8 mouse cellular contexts compared by ENCODE assay signal in genomic region chr8:69625095-69625789, GRCm38 (mm10). TPM values are rescaled to one million over a fixed set of nuclear protein-coding genes. Genes with fewer than 3 reads are reported as not detected.
A peak's percentile ranks its signal among the peaks of the same experiment; 100 is the strongest.
DNase-seq lines count a peak whose midpoint lies in the region; ATAC-seq lines count a peak whose summit lies in the region.

TSS of gene Zfp868 (minus strand) at chr8:69625548.

- H3K9me3 ChIP-seq in heart, embryonic 10.5 days = no peaks in the 10 kb centered on the region
- H3K9me3 ChIP-seq in kidney, embryonic 15.5 days (replicated peaks) = no peaks in the 10 kb centered on the region; the same call in 1 of the 2 replicates

- peak within 1 kb of the TSS; percentile 84 for H3K4me3 ChIP-seq in heart, embryonic 10.5 days
- peak within 1 kb of the TSS; percentile 86 for H3K4me3 ChIP-seq in kidney, embryonic 15.5 days (replicated peaks)

- peaks cover 13% of the 10 kb centered on the region; the same call in 1 of the 2 replicates for H3K4me1 ChIP-seq in heart, embryonic 10.5 days
- peaks cover 10% of the 10 kb centered on the region; the same call in 1 of the 2 replicates for H3K4me1 ChIP-seq in kidney, embryonic 15.5 days

- WGBS in heart, embryonic 10.5 days = under 1% methylated on average over 41 of the region's 41 CpGs
- under 1% methylated on average over 41 of the region's 41 CpGs for WGBS in kidney, embryonic 15.5 days

- peak within 1 kb of the TSS; percentile 62 for H3K4me2 ChIP-seq in kidney, embryonic 15.5 days

- no peaks in the 10 kb centered on the region for H3K27me3 ChIP-seq in heart, embryonic 10.5 days (ENCODE audit: insufficient read depth, poor library complexity, severe bottlenecking)
- H3K27me3 ChIP-seq in kidney, embryonic 15.5 days = no peaks in the 10 kb centered on the region

- peak within 1 kb of the TSS; percentile 89 for H3K9ac ChIP-seq in kidney, embryonic 15.5 days

- no peaks in the 10 kb centered on the region for H3K36me3 ChIP-seq in heart, embryonic 10.5 days
- H3K36me3 ChIP-seq in kidney, embryonic 15.5 days = 0 out of 2 replicates have a peak, but pooled peaks cover 3% of the 10 kb centered on the region

- peak within 1 kb of the TSS; percentile 99 for H3K27ac ChIP-seq in heart, embryonic 10.5 days
- peak within 1 kb of the TSS; percentile 99 for H3K27ac ChIP-seq in kidney, embryonic 15.5 days

- peak; percentile 99 for DNase-seq in B cell, adult 2 months
- peak; percentile 99 for DNase-seq in brain, adult 2 months (ENCODE audit: low read depth, low spot score)
- peak; percentile 98 for DNase-seq in heart, embryonic 10.5 days (ENCODE audit: low spot score)
- peak; percentile 98 for DNase-seq in liver
- DNase-seq in spleen, postnatal 4 days (ENCODE audit: low spot score in 2 of 2) = peak; percentile 98 to 99

- peak; percentile 99 for ATAC-seq in erythroblast, adult 5-6 weeks (replicated peaks; ENCODE audit: low FRiP score, poor library complexity, severe bottlenecking)
- ATAC-seq in kidney, embryonic 15.5 days (replicated peaks; ENCODE audit: low FRiP score) = peak; percentile 100
- peak; percentile 97 for ATAC-seq in monocyte, adult 5-6 weeks (replicated peaks; ENCODE audit: insufficient number of reproducible peaks, low FRiP score, low TSS enrichment, poor library complexity, severe bottlenecking)

RNA-seq across cellular contexts. Expression of gene Zfp868, which starts in this region (rescaled TPM):
- 9.4 and 19.4 TPM in 2 replicates for total RNA-seq in erythroblast, adult 5-6 weeks (2015; ENCODE audit: low replicate concordance)
- 9.4 and 9.9 TPM in 2 replicates for total RNA-seq in erythroblast, adult 5-6 weeks (2017; ENCODE audit: low replicate concordance)
- 16.9 and 18.8 TPM in 2 replicates for polyA plus RNA-seq in heart, embryonic 10.5 days (2016; fragmentation: Nextera tagmentation; extraction: Ambion mirVana)
- 24.4 and 25.5 TPM in 2 replicates for polyA plus RNA-seq in kidney, embryonic 15.5 days (2015; fragmentation: Nextera tagmentation; extraction: Ambion mirVana)
- 25.9 to 37.5 TPM (median 28.9 TPM) in 3 replicates for total RNA-seq in monocyte, adult 5-6 weeks (2017)

Comparison
In these comparisons a context has a peak if more than half of its experiments do, and no peak if none do; other contexts are left out.
1. Peak in every context shown above with its lines: DNase-seq, ATAC-seq, H3K4me3 ChIP-seq and H3K27ac ChIP-seq.